ENCODE assay signal across 46 mouse cellular contexts in the genomic region with DNA sequence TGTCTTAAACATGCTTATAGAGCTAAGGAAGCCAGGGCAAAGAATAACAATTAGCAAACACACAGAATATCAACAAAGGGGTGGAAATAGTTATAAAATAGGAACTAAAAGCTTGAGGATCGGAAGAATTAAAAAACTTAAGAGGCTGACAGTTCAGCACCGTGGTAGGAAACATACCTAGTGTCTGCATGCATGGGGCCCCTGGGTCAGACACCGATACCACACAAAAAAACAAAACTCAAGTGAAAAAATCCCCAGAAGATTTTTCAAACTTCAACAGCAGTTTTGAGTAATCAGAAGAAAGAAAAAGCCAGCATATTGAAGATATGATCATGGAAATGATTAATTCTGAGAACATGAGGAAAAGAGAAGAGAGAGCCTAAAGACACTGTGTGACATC. TPM values are rescaled to one million over a fixed set of nuclear protein-coding genes. Genes with fewer than 3 reads are reported as not detected.
"Had no signal": no experiment of that assay in that cellular context is flagged by ENCODE, and none has a peak within 500 bp of the region (broad histone marks: within the 10 kb centered on the region; RNA-seq: fewer than 3 reads in every experiment).

No protein-coding gene starts in this region.

- H3K9ac ChIP-seq: heart, embryonic 12.5 days; heart, embryonic 13.5 days; heart, embryonic 15.5 days; hindbrain, embryonic 12.5 days; hindbrain, embryonic 13.5 days; hindbrain, embryonic 14.5 days; hindbrain, embryonic 15.5 days; intestine, embryonic 15.5 days; kidney, embryonic 15.5 days had no signal

- H3K4me2 ChIP-seq: heart, embryonic 11.5 days; heart, embryonic 12.5 days; heart, embryonic 13.5 days; heart, embryonic 15.5 days; hindbrain, embryonic 12.5 days; hindbrain, embryonic 13.5 days; hindbrain, embryonic 14.5 days; hindbrain, embryonic 15.5 days; intestine, embryonic 15.5 days; kidney, embryonic 15.5 days had no signal

- H3K4me1 ChIP-seq: heart, embryonic 10.5 days; hindbrain, embryonic 10.5 days; hindbrain, embryonic 12.5 days; hindbrain, embryonic 13.5 days; hindbrain, embryonic 15.5 days had no signal

- ATAC-seq: hindbrain, embryonic 16.5 days; intestine, embryonic 15.5 days; intestine, embryonic 16.5 days; intestine, postnatal 0 days had no signal

- H3K27ac ChIP-seq: heart, embryonic 10.5 days; heart, embryonic 13.5 days; heart, embryonic 15.5 days; hindbrain, embryonic 10.5 days; hindbrain, embryonic 12.5 days; hindbrain, embryonic 13.5 days; hindbrain, embryonic 14.5 days; hindbrain, embryonic 15.5 days; intestine, embryonic 15.5 days; kidney, embryonic 15.5 days; kidney, postnatal 0 days; layer of hippocampus, adult 2 months; left cerebral cortex, adult 2 months had no signal

- H3K4me3 ChIP-seq: heart, embryonic 10.5 days; heart, embryonic 12.5 days; heart, embryonic 13.5 days; heart, embryonic 15.5 days; hindbrain, embryonic 10.5 days; hindbrain, embryonic 12.5 days; hindbrain, embryonic 13.5 days; hindbrain, embryonic 15.5 days; intestine, embryonic 15.5 days; kidney, embryonic 15.5 days; layer of hippocampus, adult 2 months; left cerebral cortex, adult 2 months had no signal

- DNase-seq: heart, postnatal 10 days; heart, postnatal 14 days; heart, postnatal 36 days; heart, postnatal 4 days; kidney, adult 11 months; kidney, adult 18-20 months; kidney, adult 2 months; kidney, adult 8-10 months; kidney, adult 9 months; kidney, postnatal 10 days; kidney, postnatal 14 days; kidney, postnatal 25 days; kidney, postnatal 36 days; kidney, postnatal 4 days; layer of hippocampus, adult 9-11 months; layer of hippocampus, postnatal 36 days had no signal

- H3K9me3 ChIP-seq: heart, embryonic 10.5 days; heart, embryonic 12.5 days; heart, embryonic 13.5 days; heart, embryonic 15.5 days; hindbrain, embryonic 10.5 days; hindbrain, embryonic 12.5 days; hindbrain, embryonic 13.5 days; hindbrain, embryonic 15.5 days; intestine, embryonic 15.5 days; kidney, embryonic 15.5 days had no signal

- H3K36me3 ChIP-seq: heart, embryonic 10.5 days; heart, embryonic 12.5 days; heart, embryonic 13.5 days; heart, embryonic 15.5 days; hindbrain, embryonic 10.5 days; hindbrain, embryonic 12.5 days; hindbrain, embryonic 13.5 days; hindbrain, embryonic 15.5 days; intestine, embryonic 15.5 days; kidney, embryonic 15.5 days had no signal

- H3K27me3 ChIP-seq: heart, embryonic 12.5 days; heart, embryonic 15.5 days; hindbrain, embryonic 12.5 days; hindbrain, embryonic 13.5 days; hindbrain, embryonic 15.5 days; intestine, embryonic 15.5 days; kidney, embryonic 15.5 days had no signal

RNA-seq across cellular contexts. Expression of a gene that starts 5.1 kb away (rescaled TPM):
- total RNA-seq: hematopoietic stem cell, adult 5-6 weeks had no signal

RNA-seq across cellular contexts. Expression of a gene that starts 8.9 kb away (rescaled TPM):
- total RNA-seq: layer of hippocampus, adult 18-20 months; layer of hippocampus, adult 2 months; layer of hippocampus, postnatal 10 days; layer of hippocampus, postnatal 14 days; layer of hippocampus, postnatal 25 days; layer of hippocampus, postnatal 36 days; left cerebral cortex, adult 18-20 months; left cerebral cortex, adult 2 months had no signal
- polyA plus RNA-seq: heart, embryonic 10.5 days; heart, embryonic 11.5 days; heart, embryonic 12.5 days; heart, embryonic 13.5 days; heart, embryonic 14.5 days; heart, embryonic 15.5 days; hindbrain, embryonic 10.5 days; hindbrain, embryonic 11.5 days; hindbrain, embryonic 12.5 days; hindbrain, embryonic 13.5 days; hindbrain, embryonic 14.5 days; hindbrain, embryonic 15.5 days; hindbrain, embryonic 16.5 days; intestine, embryonic 14.5 days; intestine, embryonic 15.5 days; intestine, embryonic 16.5 days; kidney, embryonic 14.5 days; kidney, embryonic 15.5 days; kidney, embryonic 16.5 days had no signal

RNA-seq across cellular contexts. Expression of a gene that starts 11.9 kb away (rescaled TPM):
- total RNA-seq: heart, postnatal 25 days; layer of hippocampus, adult 18-20 months; layer of hippocampus, adult 2 months; layer of hippocampus, postnatal 10 days; layer of hippocampus, postnatal 14 days; layer of hippocampus, postnatal 25 days; layer of hippocampus, postnatal 36 days; left cerebral cortex, adult 2 months had no signal
